Mouse (Mus musculus): ENCODE results near the gene Trim50.

- TF ChIP-seq CTCF (conservative IDR thresholded peaks at IDR 0.05; ENCODE audit: low read length) (no peak), NANOG (IDR thresholded peaks at IDR 0.05; ENCODE audit: borderline replicate concordance, low read length) (no peak), POU5F1 (IDR thresholded peaks at IDR 0.05; ENCODE audit: borderline replicate concordance, low read length) (no peak)
Measured at GRCm38 (mm10) chr5:135371195-135371594, 18.1 kb downstream of the Trim50 start.

All from E14TG2a.4 (cell line).